Mouse (Mus musculus) embryonic facial prominence, embryonic 10.5 days (tissue): ENCODE measurements around the gene Fry. TPM values are rescaled to one million over a fixed set of nuclear protein-coding genes. Genes with fewer than 3 reads are reported as not detected.

Experiments
- DNase-seq: peaks from one replicate; pipeline ENCODE4 v3.0.0-alpha.2; 2017; ENCODE audit warnings: low spot score
- H3K27ac ChIP-seq: fragments of 300-500 bp; sonication (generic); replicated peaks from 2 replicates; pipeline ENCODE4 v1.5.1; 2016; ENCODE audit warnings: mild to moderate bottlenecking
- H3K27me3 ChIP-seq: fragments of 300-500 bp; sonication (generic); replicated peaks from 2 replicates; pipeline ENCODE4 v1.6.1; 2016; ENCODE audit warnings: low read depth, mild to moderate bottlenecking; ENCODE audit not compliant: poor library complexity, severe bottlenecking
- H3K36me3 ChIP-seq: fragments of 300-500 bp; sonication (generic); replicated peaks from 2 replicates; pipeline ENCODE4 v1.6.1; 2016; ENCODE audit warnings: mild to moderate bottlenecking, moderate library complexity
- H3K4me1 ChIP-seq: fragments of 300-500 bp; sonication (generic); 2 replicates; pipeline ENCODE4 v1.6.1; 2016
- H3K4me3 ChIP-seq: fragments of 300-500 bp; sonication (generic); 2 replicates; pipeline ENCODE4 v1.5.1; 2016; ENCODE audit warnings: mild to moderate bottlenecking, moderate library complexity
- H3K9me3 ChIP-seq: fragments of 300-500 bp; sonication (generic); 2 replicates; pipeline ENCODE4 v1.6.1; 2016; ENCODE audit warnings: mild to moderate bottlenecking
- WGBS: fragments of 180-500 bp; shearing (Covaris S2); methylation state at CpG from one replicate; pipeline ENCODE4 v1.1.7; 2016; 5-methylcytosine and 5-hydroxymethylcytosine counted together
- polyA plus RNA-seq: library from polyadenylated mRNA; unstranded; fragments of >200 nt; fragmentation: Nextera tagmentation; extraction: Ambion mirVana; gene quantifications from 2 replicates; pipeline ENCODE4 v1.2.1, GENCODE M21; 2016

Fry gene
- polyA plus RNA-seq, 1 experiment from 2014 or later: 7.4 TPM

DNA sequence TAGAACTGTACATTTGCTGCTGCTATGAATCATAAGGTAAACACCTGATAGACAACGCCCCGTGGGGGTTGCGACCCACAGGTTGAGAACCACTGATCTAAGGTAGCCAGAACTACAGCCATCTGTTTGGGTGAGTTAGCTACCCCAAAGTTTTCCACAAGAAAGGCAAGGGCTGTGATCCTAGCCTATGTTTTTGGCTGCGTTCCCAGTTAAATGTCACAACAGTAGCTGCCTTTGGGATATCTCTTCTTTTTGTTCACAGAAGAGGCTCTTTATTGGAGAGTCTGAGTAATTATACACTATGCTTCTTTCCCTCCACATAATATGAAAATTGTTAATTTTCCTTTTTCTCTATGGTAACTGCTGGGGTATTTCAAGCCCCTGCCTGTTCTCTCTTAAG, 3.7 kb upstream of the Fry start:
- Histone ChIP-seq H3K27ac (no peak overlapping the region), H3K4me1 (peaks cover 18% of the 10 kb centered on the region), H3K36me3 (no peaks in the 10 kb centered on the region), H3K27me3 (peaks cover 10% of the 10 kb centered on the region), H3K4me3 (no peak overlapping the region), H3K9me3 (0 out of 2 replicates have a peak, but pooled peaks cover 6% of the 10 kb centered on the region)
- DNase-seq: no peak
- 95% methylated on average over 4 of the region's 4 CpGs for WGBS

DNA sequence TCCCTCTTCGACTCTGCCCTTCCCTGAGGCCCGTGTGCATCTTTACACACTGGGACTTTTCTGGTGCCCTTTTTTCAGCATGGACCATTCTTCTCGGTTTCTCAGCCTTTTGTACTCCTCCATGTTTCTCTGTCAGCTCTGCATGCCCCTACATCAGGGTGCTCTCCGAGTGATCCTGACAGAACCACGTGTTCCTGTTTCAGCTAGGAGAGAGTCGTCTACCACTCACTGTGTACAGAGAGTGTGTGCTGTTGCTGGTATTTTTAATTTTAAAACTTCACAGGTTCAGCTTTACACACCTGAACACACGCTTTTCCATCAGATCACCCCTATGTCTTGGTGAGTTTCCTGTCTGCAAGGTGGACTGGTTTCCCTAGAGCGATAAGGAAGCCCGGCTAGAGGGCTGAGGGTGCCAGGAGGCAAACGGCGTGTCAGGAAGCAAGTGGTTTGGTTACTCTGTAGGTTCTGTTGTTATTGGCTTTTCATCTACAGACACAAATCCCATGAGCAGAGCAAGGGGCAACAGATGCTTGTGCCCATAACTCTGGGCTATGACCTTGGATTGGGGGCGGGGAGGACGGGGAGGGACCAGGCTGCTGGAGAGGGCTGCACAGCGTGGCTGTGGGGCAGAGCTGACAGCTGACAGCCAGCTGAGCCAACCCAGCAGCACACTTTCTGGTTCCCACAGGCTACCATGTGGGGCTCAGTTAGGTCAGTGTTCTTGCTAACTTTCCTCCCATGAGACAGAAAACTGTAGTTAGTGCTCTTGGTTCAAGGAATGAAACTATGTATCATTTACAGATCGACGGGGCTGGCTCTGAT, 3.0 kb upstream of the Fry start:
- WGBS: 72% methylated on average over 16 of the region's 16 CpGs
- Histone ChIP-seq H3K27ac (no peak overlapping the region), H3K36me3 (no peaks in the 10 kb centered on the region), H3K27me3 (peaks cover 17% of the 10 kb centered on the region), H3K4me3 (no peak overlapping the region), H3K9me3 (0 out of 2 replicates have a peak, but pooled peaks cover 6% of the 10 kb centered on the region), H3K4me1 (peaks cover 18% of the 10 kb centered on the region)
- DNase-seq: peak; percentile 32

DNA sequence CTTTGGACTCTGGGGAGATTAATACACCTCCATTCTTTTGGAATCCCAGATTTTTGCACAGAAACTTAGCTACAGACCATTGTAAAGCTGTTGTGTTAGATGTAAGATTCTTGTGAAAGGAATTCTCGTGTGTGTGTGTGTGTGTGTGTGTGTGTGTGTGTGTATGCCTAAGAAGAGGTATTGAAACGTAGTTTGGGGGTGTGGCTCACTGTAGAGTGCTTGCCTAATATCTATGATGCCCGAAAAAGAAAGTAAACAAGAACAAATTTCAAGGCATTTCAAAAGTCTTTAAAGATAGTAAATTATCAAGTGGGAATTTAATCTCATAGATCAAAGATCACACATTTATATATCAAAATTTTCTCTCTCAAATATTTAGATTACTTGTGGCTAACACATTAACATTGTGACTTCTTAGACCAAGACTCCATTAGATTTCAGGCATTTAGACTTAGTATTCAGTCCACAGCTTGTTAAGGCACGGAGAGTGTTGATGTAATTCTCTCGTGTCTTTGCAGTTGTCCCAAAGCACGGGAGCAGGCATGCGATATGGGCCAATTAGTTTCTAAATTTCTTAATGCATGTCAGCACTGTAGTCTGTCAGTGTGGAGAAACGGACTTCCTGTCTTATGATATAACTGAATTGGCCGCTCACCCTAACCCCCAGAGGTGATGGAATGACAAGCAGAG, 2.1 kb upstream of the Fry start:
- no peak for DNase-seq
- H3K27me3 ChIP-seq: peaks cover 26% of the 10 kb centered on the region
- no peak overlapping the region for H3K27ac ChIP-seq
- peaks cover 18% of the 10 kb centered on the region for H3K4me1 ChIP-seq
- WGBS: 80% methylated on average over 9 of the region's 9 CpGs
- no peaks in the 10 kb centered on the region for H3K36me3 ChIP-seq
- no peak overlapping the region for H3K4me3 ChIP-seq
- 0 out of 2 replicates have a peak, but pooled peaks cover 6% of the 10 kb centered on the region for H3K9me3 ChIP-seq

DNA sequence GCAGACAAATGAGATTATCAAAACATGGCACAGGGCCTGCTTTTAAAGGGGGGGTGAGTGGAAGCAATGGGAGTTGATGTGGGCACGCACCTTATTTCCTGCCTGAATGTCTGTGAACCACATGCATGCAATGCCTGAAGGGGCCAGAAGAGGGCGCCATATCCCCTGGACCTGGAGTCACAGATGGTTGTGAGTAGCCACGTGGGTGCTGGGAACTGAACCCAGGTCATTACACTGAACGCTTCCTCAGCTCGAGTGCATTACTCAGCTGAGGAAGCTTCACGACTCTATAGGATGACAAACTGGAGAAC, 1.6 kb upstream of the Fry start:
- WGBS: 83% methylated on average over 6 of the region's 6 CpGs
- H3K27me3 ChIP-seq: peaks cover 26% of the 10 kb centered on the region
- H3K4me1 ChIP-seq: peaks cover 18% of the 10 kb centered on the region
- no peaks in the 10 kb centered on the region for H3K36me3 ChIP-seq
- 0 out of 2 replicates have a peak, but pooled peaks cover 6% of the 10 kb centered on the region for H3K9me3 ChIP-seq
- H3K4me3 ChIP-seq: no peak overlapping the region
- H3K27ac ChIP-seq: no peak overlapping the region
- DNase-seq: no peak

DNA sequence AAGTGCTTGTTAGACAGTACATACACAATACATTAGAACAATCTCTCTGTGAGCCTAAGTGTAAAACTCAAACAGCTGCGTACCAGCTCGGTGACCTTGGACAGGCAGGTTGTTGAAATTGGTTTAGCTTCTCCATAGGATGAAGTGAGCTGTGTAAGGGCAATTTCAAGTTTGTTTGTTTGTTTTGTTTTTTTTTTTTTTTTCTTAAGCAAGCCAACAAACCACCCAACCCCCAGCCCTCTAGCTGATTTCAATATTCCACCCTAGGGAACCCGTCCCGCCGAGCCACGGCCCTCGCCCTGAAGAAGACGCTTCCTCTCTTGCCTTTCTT, 356 bp upstream of the Fry start:
- Histone ChIP-seq H3K4me3 (peak overlapping the region; percentile 84), H3K9me3 (0 out of 2 replicates have a peak, but pooled peaks cover 6% of the 10 kb centered on the region), H3K27me3 (peaks cover 26% of the 10 kb centered on the region), H3K36me3 (no peaks in the 10 kb centered on the region), H3K4me1 (peaks cover 18% of the 10 kb centered on the region), H3K27ac (0 out of 2 replicates have a peak overlapping the region, but pooled peaks have one; percentile 71)
- no peak for DNase-seq
- WGBS: 20% methylated on average over 8 of the region's 8 CpGs

DNA sequence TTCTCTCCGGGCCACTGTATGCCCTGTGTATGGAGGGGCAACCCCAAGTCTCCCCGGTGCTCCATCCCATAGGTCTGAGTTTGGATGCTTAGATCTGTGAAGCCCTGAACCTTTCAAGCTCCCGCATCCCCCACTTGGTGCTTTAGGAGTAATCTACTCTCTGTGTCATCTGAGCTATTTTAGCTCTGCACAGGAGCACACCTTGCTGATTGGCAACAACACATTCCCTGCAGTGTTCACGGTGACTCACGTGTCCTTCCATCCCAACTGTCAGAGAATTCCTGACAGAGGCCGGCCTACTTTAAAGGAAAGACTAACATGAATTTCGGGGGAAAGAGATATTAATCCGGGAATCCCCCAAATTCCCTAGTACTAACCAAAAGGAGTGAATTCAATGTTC, 2.2 kb downstream of the Fry start:
- 0 out of 2 replicates have a peak, but pooled peaks cover 6% of the 10 kb centered on the region for H3K9me3 ChIP-seq
- no peak overlapping the region for H3K4me3 ChIP-seq
- no peak for DNase-seq
- no peak overlapping the region for H3K27ac ChIP-seq
- WGBS: 89% methylated on average over 8 of the region's 8 CpGs
- H3K4me1 ChIP-seq: peaks cover 12% of the 10 kb centered on the region
- H3K27me3 ChIP-seq: peaks cover 26% of the 10 kb centered on the region
- H3K36me3 ChIP-seq: no peaks in the 10 kb centered on the region

DNA sequence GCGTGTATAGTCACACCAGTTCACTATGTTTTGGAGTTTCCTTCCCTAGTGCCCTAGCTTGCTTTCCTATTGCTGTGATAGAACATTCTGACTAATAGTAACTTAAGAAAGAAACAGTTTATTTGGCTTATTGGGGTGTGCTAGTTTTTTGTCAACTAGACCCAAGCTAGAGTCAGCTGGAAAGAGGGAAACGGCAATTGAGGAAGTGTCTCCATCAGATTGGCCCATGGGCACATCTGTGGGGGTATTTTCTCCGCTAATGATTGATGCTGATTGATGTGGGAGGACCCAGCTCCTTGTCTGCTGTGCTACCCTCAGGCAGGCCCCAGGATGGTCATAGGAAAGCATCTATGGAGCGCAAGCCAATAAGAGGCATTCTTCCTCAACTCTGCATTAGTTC, 3.6 kb downstream of the Fry start:
- H3K4me1 ChIP-seq: peaks cover 10% of the 10 kb centered on the region
- 79% methylated on average over 4 of the region's 4 CpGs for WGBS
- no peak for DNase-seq

DNA sequence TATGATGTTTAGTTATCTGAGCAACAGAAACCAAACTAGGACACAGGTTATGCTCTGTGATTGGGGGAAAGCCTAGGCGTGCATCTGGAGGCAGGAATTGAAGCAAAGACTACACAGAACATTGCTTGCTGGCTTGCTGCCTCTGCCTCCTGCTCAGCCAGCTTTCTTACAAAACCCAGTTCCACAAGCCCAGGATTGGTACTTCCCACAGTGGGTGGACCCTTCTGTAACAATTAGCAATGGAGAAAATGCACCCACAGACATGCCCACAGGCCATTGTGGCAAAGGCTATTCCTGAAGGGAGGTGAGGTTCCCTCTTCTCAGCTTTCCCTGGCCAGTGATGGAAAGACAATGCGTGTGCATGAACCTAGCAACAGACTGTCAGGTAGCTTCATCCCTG, 4.1 kb downstream of the Fry start:
- Histone ChIP-seq H3K27ac (no peak overlapping the region), H3K4me3 (no peak overlapping the region), H3K9me3 (0 out of 2 replicates have a peak, but pooled peaks cover 2% of the 10 kb centered on the region), H3K4me1 (peaks cover 10% of the 10 kb centered on the region), H3K36me3 (no peaks in the 10 kb centered on the region), H3K27me3 (peaks cover 26% of the 10 kb centered on the region)
- 83% methylated on average over 2 of the region's 2 CpGs for WGBS
- DNase-seq: no peak

More for the DNA sequence above, 3.6 kb downstream of the Fry start:
- no peaks in the 10 kb centered on the region for H3K36me3 ChIP-seq
- H3K4me3 ChIP-seq: no peak overlapping the region
- no peak overlapping the region for H3K27ac ChIP-seq
- H3K9me3 ChIP-seq: 0 out of 2 replicates have a peak, but pooled peaks cover 3% of the 10 kb centered on the region
- H3K27me3 ChIP-seq: peaks cover 26% of the 10 kb centered on the region

DNA sequence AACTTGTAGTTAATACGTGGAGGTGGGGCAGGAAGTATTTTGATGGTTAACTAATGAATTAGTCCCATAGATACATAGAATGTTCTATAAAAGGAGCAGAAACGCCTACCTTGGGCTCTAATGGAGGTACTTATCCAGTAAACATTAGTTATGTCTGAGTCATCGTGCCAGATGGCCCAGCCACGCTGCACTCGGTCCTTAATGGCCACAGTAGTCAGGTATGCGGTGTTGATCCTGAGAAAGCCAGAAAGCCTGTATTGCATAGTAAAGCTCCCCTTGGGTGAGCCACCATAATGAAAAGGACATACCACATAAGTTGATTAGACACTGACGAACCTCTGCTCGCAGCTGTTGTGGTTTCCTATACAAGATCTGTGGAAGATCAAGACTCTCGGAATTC, 7.5 kb downstream of the Fry start:
- no peak for DNase-seq
- Histone ChIP-seq H3K4me3 (no peak overlapping the region), H3K9me3 (no peaks in the 10 kb centered on the region), H3K27me3 (peaks cover 5% of the 10 kb centered on the region; the same call in 1 of the 2 replicates), H3K36me3 (no peaks in the 10 kb centered on the region), H3K27ac (no peak overlapping the region), H3K4me1 (no peaks in the 10 kb centered on the region)
- WGBS: 91% methylated on average over 9 of the region's 9 CpGs

DNA sequence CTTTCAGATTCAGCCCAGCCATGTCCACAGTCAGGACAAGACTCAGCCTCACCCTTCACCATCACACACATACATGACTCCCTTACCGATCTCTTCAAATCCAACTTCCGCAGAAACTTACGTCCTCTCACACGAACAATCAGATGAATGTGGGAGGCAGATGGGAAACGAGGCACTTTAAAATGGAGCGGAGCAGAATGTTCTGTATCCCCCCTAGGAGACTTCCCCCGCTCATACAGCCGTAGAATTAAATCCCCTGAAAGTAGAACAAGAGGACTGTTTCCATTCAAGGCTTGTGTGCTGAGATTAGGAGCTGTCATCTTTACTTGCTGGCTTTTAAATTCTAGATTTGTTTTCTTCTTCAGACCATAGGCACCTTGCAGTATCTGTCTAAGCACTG, 10.0 kb downstream of the Fry start:
- no peaks in the 10 kb centered on the region for H3K4me1 ChIP-seq
- H3K4me3 ChIP-seq: no peak overlapping the region
- H3K27me3 ChIP-seq: no peaks in the 10 kb centered on the region
- no peak for DNase-seq
- no peak overlapping the region for H3K27ac ChIP-seq
- 84% methylated on average over 8 of the region's 8 CpGs for WGBS
- H3K36me3 ChIP-seq: no peaks in the 10 kb centered on the region
- no peaks in the 10 kb centered on the region for H3K9me3 ChIP-seq

DNA sequence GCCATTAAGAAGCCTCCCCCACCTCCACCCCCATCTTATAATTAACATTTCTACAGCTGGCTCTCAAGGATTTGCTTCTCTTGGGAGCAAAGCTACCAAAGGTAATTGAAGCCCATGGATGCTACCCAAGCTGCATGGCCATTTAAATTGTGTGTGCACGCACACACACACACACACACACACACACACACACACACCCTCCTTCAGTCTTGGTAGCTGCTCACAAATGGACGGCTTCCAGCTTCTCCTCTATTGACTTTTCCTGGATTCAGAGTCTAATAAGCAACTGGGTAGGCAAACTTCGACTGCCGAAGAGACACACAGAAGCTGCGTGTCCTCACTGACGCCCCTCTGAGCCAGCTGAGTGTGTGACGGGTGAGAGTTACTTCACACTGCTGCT, 11.7 kb downstream of the Fry start:
- no peaks in the 10 kb centered on the region for H3K27me3 ChIP-seq
- no peaks in the 10 kb centered on the region for H3K9me3 ChIP-seq
- 86% methylated on average over 7 of the region's 7 CpGs for WGBS
- no peak overlapping the region for H3K27ac ChIP-seq
- no peak for DNase-seq
- H3K4me3 ChIP-seq: no peak overlapping the region
- no peaks in the 10 kb centered on the region for H3K36me3 ChIP-seq
- no peaks in the 10 kb centered on the region for H3K4me1 ChIP-seq

DNA sequence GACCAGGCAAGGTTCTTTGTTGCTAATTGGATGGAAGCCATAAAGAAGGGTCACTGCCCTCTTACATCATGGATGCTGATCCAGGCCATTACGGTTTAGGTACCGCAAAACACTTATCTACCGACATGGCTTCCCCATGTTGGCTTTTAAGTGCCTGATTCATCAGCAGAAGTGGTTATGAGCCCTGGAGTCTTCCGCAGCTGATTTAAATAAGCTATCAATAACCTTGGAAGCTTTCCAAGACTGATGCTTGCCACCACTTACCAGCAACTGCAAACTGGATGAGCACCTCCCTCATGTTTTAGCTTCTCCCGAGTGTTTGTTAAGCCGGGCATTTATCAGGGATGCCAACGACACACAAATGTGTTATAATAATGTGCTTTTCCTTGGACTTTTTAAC, 12.7 kb downstream of the Fry start:
- 90% methylated on average over 7 of the region's 7 CpGs for WGBS
- H3K4me1 ChIP-seq: no peaks in the 10 kb centered on the region

DNA sequence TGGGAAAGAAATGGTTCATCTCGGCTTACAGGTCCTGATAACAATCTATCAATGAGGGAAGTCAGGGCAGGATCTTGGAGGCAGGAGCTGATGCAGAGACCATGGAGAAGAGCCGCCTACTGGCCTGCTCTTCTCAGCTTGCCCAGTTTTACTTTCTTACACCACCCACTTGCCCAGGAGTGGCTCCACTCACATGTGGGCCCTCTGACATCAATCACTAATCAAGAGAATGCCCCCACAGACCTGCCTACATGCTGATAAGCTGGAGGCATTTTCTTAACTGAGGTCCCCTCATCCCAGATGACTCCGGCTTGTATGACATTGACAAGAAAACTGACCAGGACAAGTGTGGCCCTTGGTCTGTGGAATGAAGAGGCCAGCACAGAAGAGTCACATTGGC, 16.2 kb downstream of the Fry start:
- Histone ChIP-seq H3K36me3 (no peaks in the 10 kb centered on the region), H3K9me3 (no peaks in the 10 kb centered on the region), H3K4me1 (no peaks in the 10 kb centered on the region), H3K27me3 (no peaks in the 10 kb centered on the region), H3K4me3 (no peak overlapping the region), H3K27ac (no peak overlapping the region)
- WGBS: 76% methylated on average over 3 of the region's 3 CpGs
- no peak for DNase-seq

More for the DNA sequence above, 12.7 kb downstream of the Fry start:
- Histone ChIP-seq H3K27ac (no peak overlapping the region), H3K36me3 (no peaks in the 10 kb centered on the region), H3K27me3 (no peaks in the 10 kb centered on the region), H3K4me3 (no peak overlapping the region), H3K9me3 (no peaks in the 10 kb centered on the region)
- DNase-seq: no peak
